Mouse (Mus musculus) hindbrain, postnatal 0 days (tissue): ENCODE results near the gene Pdlim7. TPM values are rescaled to one million over a fixed set of nuclear protein-coding genes. Genes with fewer than 3 reads are reported as not detected.

Source experiments
- ATAC-seq: fragments of 200-750 bp; cut with Nextera tagmentation; 2 replicates; pipeline ENCODE4 v1.8.0; 2017; ENCODE audit warnings: mild to moderate bottlenecking, moderate TSS enrichment, moderate library complexity
- DNase-seq: peaks from one replicate; pipeline ENCODE4 v3.0.0-alpha.2; 2015; ENCODE audit warnings: low spot score
- H3K27ac ChIP-seq: fragments of 300-500 bp; sonication (generic); 2 replicates; pipeline ENCODE4 v1.5.1; 2014; ENCODE audit warnings: mild to moderate bottlenecking
- H3K27me3 ChIP-seq: fragments of 300-500 bp; sonication (generic); 2 replicates; pipeline ENCODE4 v1.6.1; 2014; ENCODE audit warnings: low read length, mixed read lengths; ENCODE audit not compliant: insufficient read depth
- H3K36me3 ChIP-seq: fragments of 300-500 bp; sonication (generic); 2 replicates; pipeline ENCODE4 v1.6.1; 2014; ENCODE audit warnings: low read length, mixed read lengths; ENCODE audit not compliant: insufficient read depth
- H3K4me1 ChIP-seq: fragments of 300-500 bp; sonication (generic); 2 replicates; pipeline ENCODE4 v1.6.1; 2014; ENCODE audit warnings: antibody characterized with exemption, low read length, mixed read lengths; ENCODE audit not compliant: insufficient read depth
- H3K4me2 ChIP-seq: fragments of 300-500 bp; sonication (generic); 2 replicates; pipeline ENCODE4 v1.6.1; 2014; ENCODE audit warnings: low read depth, mild to moderate bottlenecking, low read length, moderate library complexity, mixed read lengths
- H3K4me3 ChIP-seq: fragments of 300-500 bp; sonication (generic); 2 replicates; pipeline ENCODE4 v1.5.1; 2014; ENCODE audit warnings: low read length
- H3K9ac ChIP-seq: fragments of 300-500 bp; sonication (generic); replicated peaks from 2 replicates; pipeline ENCODE4 v1.6.1; 2014; ENCODE audit warnings: mild to moderate bottlenecking, low read length, moderate library complexity, mixed read lengths
- H3K9me3 ChIP-seq: fragments of 300-500 bp; sonication (generic); 2 replicates; pipeline ENCODE4 v1.6.1; 2016; ENCODE audit warnings: low read length, mixed read lengths
- CTCF ChIP-seq: IDR thresholded peaks from 2 replicates; pipeline ENCODE4 v1.5.1; 2016; ENCODE audit warnings: antibody characterized with exemption, control low read depth, low read depth
- WGBS: fragments of 180-500 bp; shearing (Covaris S2); extraction: QIAGEN DNeasy Blood & Tissue Kit; methylation state at CpG from one replicate; pipeline ENCODE4 v1.1.7; 2014; 5-methylcytosine and 5-hydroxymethylcytosine counted together
- polyA plus RNA-seq: library from polyadenylated mRNA; unstranded; fragments of >200 nt; fragmentation: Nextera tagmentation; extraction: Ambion mirVana; gene quantifications from 2 replicates; pipeline ENCODE4 v1.2.1, GENCODE M21; 2015
- total RNA-seq: library from RNA; depleted of rRNA; stranded (reverse); fragments of >200 nt; gene quantifications from 2 replicates; pipeline ENCODE4 v1.2.3, GENCODE M21; 2014

Gene Pdlim7
- total and polyA plus RNA-seq, 2 experiments from 2014 or later = 49.9 to 133 TPM

- ATAC-seq = no peak
- no peak overlapping the region for H3K4me2 ChIP-seq
- peaks cover 80% of the 10 kb centered on the region for H3K36me3 ChIP-seq
- H3K9me3 ChIP-seq = no peaks in the 10 kb centered on the region
- no peaks in the 10 kb centered on the region for H3K27me3 ChIP-seq
- 98% methylated on average over 8 of the region's 8 CpGs for WGBS
- no peak for DNase-seq
- TF ChIP-seq CTCF = no peak
- H3K4me3 ChIP-seq = no peak overlapping the region
- no peak overlapping the region for H3K9ac ChIP-seq
- H3K4me1 ChIP-seq = no peaks in the 10 kb centered on the region
- H3K27ac ChIP-seq = no peak overlapping the region
Measured at GRCm38 (mm10) chr13:55543447-55543846, 30.0 kb upstream of the Pdlim7 start.

GRCm38 (mm10) chr13:55542891-55543290 lies 29.4 kb upstream of the Pdlim7 start:
- Histone ChIP-seq H3K27me3 (no peaks in the 10 kb centered on the region), H3K4me3 (no peak overlapping the region), H3K9me3 (no peaks in the 10 kb centered on the region), H3K27ac (no peak overlapping the region), H3K9ac (no peak overlapping the region), H3K4me1 (no peaks in the 10 kb centered on the region), H3K4me2 (no peak overlapping the region), H3K36me3 (peaks cover 83% of the 10 kb centered on the region)
- no peak for TF ChIP-seq CTCF
- ATAC-seq (no peak), DNase-seq (no peak)
- 90% methylated on average over 4 of the region's 4 CpGs for WGBS

GRCm38 (mm10) chr13:55540933-55541332 lies 27.5 kb upstream of the Pdlim7 start:
- DNase-seq (peak; percentile 13), ATAC-seq (no peak)
- no peak overlapping the region for H3K4me2 ChIP-seq
- H3K36me3 ChIP-seq = peaks cover 65% of the 10 kb centered on the region
- no peaks in the 10 kb centered on the region for H3K27me3 ChIP-seq
- peaks cover under 1% of the 10 kb centered on the region; the same call in 1 of the 2 replicates for H3K4me1 ChIP-seq
- H3K9ac ChIP-seq = no peak overlapping the region
- H3K27ac ChIP-seq = no peak overlapping the region; the same call in 1 of the 2 replicates
- 89% methylated on average over 2 of the region's 2 CpGs for WGBS
- TF ChIP-seq CTCF = peak; percentile 38
- H3K4me3 ChIP-seq = no peak overlapping the region
- no peaks in the 10 kb centered on the region for H3K9me3 ChIP-seq

GRCm38 (mm10) chr13:55536194-55537175 lies 23.0 kb upstream of the Pdlim7 start, which contains the start of gene Ddx41:
Gene Ddx41 (minus strand): TSS chr13:55536658.
- Histone ChIP-seq H3K4me2 (peak within 1 kb of the TSS; percentile 97), H3K4me3 (peak within 1 kb of the TSS; percentile 76), H3K27ac (peak within 1 kb of the TSS; percentile 80), H3K4me1 (peaks cover 10% of the 10 kb centered on the region), H3K27me3 (no peaks in the 10 kb centered on the region), H3K9ac (peak within 1 kb of the TSS; percentile 79), H3K9me3 (no peaks in the 10 kb centered on the region), H3K36me3 (peaks cover 57% of the 10 kb centered on the region)
- ATAC-seq (peak; percentile 97), DNase-seq (peak; percentile 100)
- 1% methylated on average over 70 of the region's 70 CpGs for WGBS
- TF ChIP-seq CTCF = peak; percentile 92

- no peaks in the 10 kb centered on the region for H3K27me3 ChIP-seq
- 18% methylated on average over 17 of the region's 17 CpGs for WGBS
- H3K27ac ChIP-seq = peak overlapping the region; percentile 80
- H3K4me1 ChIP-seq = peaks cover 10% of the 10 kb centered on the region
- DNase-seq = no peak
- no peak for ATAC-seq
- H3K4me2 ChIP-seq = peak overlapping the region; percentile 97
- no peak for TF ChIP-seq CTCF
- H3K36me3 ChIP-seq = peaks cover 53% of the 10 kb centered on the region
- H3K4me3 ChIP-seq = peak overlapping the region; percentile 76
- peak overlapping the region; percentile 79 for H3K9ac ChIP-seq
- H3K9me3 ChIP-seq = no peaks in the 10 kb centered on the region
Measured at GRCm38 (mm10) chr13:55535796-55536193, 22.3 kb upstream of the Pdlim7 start.

- peaks cover 10% of the 10 kb centered on the region for H3K4me1 ChIP-seq
- H3K9ac ChIP-seq = no peak overlapping the region; the same call in 1 of the 2 replicates
- ATAC-seq = no peak
- H3K4me3 ChIP-seq = peak overlapping the region; percentile 76
- no peaks in the 10 kb centered on the region for H3K27me3 ChIP-seq
- H3K27ac ChIP-seq = peak overlapping the region; percentile 80; the same call in 1 of the 2 replicates
- no peak for TF ChIP-seq CTCF
- H3K4me2 ChIP-seq = peak overlapping the region; percentile 97
- H3K36me3 ChIP-seq = peaks cover 50% of the 10 kb centered on the region
- no peak for DNase-seq
- WGBS = 93% methylated on average over 15 of the region's 15 CpGs
- H3K9me3 ChIP-seq = no peaks in the 10 kb centered on the region
Measured at GRCm38 (mm10) chr13:55535191-55535590, 21.7 kb upstream of the Pdlim7 start.
